Mouse (Mus musculus) G1E-ER4 (cell line): ENCODE measurements at regions not wholly inside any gene's neighbourhood (a gene's known extent, or its start where the extent isn't known, plus 50 kb on each side); places are given as distances from the start of the nearest gene placed in this dataset.

ENCODE experiments used
- GATA1 ChIP-seq: IDR thresholded peaks from one replicate; pipeline ENCODE4 v1.8.0; 2012; ENCODE audit warnings: low read length, inconsistent platforms

DNA sequence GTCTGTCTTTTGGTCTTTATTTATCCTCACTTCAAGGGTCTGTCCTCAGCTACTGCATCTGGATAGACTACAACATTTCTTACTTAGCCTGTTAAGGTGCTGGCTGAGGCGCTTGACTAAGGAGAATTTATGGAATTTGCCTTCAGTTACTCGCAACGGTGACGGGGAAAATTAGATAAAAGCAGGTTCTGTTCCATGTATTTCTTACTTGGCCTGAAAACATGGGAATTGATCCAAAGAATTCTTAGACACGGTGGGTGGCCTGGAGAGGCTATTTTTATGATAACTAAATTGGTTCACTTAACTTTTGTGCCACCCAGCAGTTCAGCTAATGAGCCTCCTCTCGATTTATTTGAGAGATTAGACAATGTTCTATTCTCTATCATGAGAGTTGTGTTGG is 224.3 kb downstream of the Setd4 start:
- no peak for TF ChIP-seq GATA1

DNA sequence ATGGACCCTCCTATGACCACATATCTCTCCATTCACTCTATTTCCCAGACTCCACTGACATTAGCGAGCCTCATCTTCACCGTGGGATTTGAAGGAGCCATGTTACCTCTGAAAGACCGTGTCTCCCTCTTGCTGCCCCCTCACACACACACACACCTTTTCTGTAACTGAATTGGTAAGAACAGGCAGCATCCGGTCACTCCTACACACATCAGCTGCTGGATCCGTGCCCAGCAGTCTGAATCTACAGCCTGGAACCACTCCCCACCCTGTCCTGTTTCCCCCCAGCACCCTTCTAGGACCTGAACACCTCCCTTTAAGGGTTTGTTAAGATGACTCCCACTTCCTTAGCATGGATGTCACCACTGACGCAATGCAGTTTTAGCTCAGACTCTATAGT is 229.2 kb downstream of the Setd4 start:
- TF ChIP-seq GATA1: no peak

- no peak for TF ChIP-seq GATA1
Measured at GRCm38 (mm10) chr16:93369766-93370146, 234.1 kb downstream of the Setd4 start.

DNA sequence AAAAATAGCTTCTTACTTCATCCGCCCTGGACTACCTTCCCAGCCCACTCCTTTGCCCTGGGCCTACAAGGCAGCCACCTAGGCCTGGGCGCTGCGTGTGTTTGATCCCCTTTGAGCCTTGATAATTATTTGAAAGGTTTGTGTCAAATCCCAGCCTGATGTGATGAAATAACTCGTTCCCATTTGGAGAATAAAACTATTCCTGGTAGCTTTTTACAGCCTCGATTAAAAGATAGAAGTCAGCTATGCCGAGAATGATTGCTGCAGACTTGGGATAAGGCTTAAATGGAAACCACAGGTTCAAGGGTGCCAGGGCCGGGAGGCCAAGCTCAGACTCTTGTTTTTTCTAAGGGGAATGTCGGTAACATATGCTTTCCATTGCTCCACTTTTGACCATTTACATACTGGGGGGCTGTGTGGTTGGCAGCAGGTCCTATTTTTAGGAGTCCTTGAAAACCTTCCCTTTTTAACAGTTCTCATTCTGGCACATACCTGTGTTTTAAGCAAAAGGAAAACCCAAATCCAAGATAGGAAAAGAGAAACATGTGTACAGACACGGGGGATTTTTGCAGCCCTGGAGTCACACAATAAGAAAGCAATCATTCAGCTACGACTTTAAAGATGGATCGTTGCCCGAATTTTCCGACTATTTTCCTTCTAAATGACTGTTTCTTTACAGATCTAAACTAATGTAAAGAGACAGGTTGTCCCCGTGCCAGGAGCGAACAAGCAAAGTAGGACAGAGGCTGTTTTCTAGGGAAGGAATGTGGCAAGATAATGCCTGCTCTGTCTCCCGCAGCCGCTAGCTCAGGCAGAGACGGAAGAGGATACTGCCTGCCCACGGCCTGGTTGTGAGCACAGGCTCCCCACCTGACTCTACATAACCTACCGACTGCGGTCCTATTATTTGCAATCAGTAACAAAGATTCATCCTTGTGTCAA is 234.8 kb downstream of the Setd4 start:
- no peak for TF ChIP-seq GATA1

GRCm38 (mm10) chr16:93367995-93368394 is 235.9 kb downstream of the Setd4 start:
- no peak for TF ChIP-seq GATA1

- no peak for TF ChIP-seq GATA1
Measured at GRCm38 (mm10) chr16:93367246-93367805, 236.5 kb downstream of the Setd4 start.

DNA sequence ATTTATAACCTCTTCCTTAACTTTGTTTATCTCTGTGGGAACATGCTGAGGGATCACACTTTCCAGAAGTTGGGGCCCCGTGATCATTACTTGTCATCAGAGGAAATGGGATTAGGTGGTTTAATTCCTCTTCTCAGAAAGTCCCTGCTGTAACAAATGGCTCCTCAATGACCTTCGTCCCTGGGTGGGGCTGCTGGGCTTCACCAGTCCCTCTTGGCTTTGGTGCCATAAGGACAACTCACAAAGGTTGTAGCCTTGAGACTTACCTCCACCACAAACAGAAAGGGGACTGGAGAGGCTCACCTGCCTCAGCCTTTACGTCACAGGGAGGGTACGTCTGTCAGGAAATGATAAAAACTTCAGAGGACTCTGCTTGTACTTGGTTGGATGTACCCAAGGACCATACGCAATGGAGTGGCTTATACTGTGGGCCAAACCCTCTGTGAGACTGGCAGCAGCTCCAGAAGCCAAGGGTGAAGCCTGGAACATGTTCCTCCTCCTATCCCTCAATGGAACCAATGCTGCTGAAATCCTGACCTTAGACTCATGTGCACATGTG is 237.4 kb downstream of the Setd4 start:
- TF ChIP-seq GATA1: no peak

- TF ChIP-seq GATA1: no peak
Measured at GRCm38 (mm10) chr16:93365236-93365951, 238.5 kb downstream of the Setd4 start.

DNA sequence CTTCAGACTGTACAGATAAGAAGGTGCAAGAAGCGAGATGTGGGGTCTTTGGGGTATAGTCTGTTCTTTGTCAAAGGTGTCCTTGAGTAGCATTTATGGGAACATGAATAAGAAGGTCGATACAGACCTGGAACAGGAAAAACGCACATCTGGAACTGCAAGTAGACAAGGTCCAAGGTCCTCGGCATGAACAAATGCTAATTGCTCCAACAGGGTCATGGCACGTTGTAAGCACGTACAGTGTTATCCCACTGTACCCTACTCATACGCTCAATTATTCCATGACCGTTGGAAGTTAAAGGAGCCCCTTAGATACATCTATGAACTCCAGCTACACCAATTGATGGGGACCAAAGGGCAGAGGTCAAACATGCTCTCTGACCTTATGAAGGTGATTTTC is 244.1 kb downstream of the Setd4 start:
- no peak for TF ChIP-seq GATA1

- no peak for TF ChIP-seq GATA1
Measured at GRCm38 (mm10) chr16:93358613-93359012, 245.2 kb downstream of the Setd4 start.

GRCm38 (mm10) chr16:93358166-93358565 is 245.7 kb downstream of the Setd4 start:
- TF ChIP-seq GATA1: no peak

DNA sequence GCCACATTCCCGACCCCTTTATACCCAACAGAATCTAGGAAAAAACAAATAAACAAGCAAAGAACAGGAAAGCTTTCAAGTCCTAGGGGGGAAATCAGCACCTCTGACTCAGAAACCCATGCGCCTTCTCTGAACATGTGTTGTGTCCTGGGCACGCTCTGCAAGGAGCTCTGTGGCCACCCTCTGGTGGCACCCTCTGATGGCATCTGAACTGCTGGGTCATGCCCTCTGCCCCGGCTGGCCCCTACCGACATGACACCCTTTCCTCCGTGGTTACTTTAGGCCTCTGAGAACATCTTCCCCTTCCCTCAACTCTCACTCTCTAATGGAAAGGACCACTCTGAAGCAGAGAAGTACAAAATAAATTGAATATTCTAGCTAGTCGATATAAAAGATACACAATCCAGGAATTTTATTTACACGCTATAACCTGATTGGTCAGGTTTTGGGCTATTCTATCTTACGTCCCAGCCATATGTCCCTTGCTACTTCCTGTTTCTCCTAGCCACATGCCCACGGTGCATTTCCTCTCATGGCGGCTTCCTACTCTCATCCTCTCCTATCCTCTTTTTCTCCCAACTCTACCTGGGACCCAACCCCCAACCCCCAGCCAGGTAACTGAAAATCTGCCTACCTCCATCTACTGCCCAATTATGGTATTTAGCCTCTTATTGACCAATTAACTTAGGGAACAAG is 248.5 kb downstream of the Setd4 start:
- no peak for TF ChIP-seq GATA1

DNA sequence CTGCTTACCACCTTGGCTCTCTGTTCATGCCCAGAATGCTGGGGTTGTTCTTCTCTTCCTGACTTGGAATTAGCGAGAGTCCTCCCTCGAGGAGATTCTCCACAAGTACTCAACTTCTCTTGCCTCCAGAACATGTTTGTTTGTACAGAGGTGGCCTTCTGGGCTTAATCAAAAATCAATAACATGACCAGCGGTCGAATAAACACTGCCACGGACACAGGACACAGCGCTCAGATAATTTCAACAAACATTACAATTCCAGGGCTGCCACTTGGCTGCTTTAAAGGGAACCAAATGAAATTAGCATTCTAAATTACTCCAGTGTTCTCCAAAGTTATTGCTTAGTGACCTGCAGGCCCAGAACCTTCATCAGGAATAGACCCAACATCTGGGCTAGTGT is 249.9 kb downstream of the Setd4 start:
- no peak for TF ChIP-seq GATA1

GRCm38 (mm10) chr16:93344555-93344954 is 259.3 kb downstream of the Setd4 start:
- TF ChIP-seq GATA1: no peak

- no peak for TF ChIP-seq GATA1
Measured at GRCm38 (mm10) chr16:93342701-93343100, 261.2 kb downstream of the Setd4 start.
